Mouse (Mus musculus): ENCODE results near the gene Xkr7. TPM values are rescaled to one million over a fixed set of nuclear protein-coding genes. Genes with fewer than 3 reads are reported as not detected.

Gene Xkr7
- polyA plus RNA-seq, 1 experiment from 2014 or later: not detected

DNA sequence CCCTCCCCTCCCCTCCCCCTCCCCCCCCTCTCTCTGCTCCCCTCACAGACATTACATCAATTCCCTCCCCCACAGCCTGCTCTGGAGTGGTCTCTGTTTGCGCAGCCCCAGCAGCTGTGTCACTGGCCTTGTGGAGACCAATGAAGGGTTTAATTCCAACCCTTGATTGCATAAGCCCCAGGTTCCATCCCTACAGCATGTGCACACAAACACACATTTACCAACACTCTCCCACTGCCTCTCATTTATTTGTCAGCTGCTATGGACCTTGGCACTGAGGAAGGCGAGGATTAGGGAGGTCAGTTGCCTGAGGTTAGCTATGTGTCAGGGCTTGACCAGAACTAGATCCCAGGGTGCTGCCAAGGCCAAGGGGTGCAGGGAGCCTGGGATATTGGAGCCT, 44.3 kb downstream of the Xkr7 start:
- no peak overlapping the region for H3K9ac ChIP-seq
- no peak overlapping the region for H3K4me2 ChIP-seq (replicated peaks)
- 57% methylated on average over 2 of the region's 2 CpGs for whole genome bisulfite sequencing
- no peak for ATAC-seq (ENCODE audit: insufficient number of reproducible peaks, low FRiP score, low TSS enrichment, low read depth)
- H3K4me1 ChIP-seq: peaks cover 11% of the 10 kb centered on the region
- H3K27me3 ChIP-seq: peaks cover 46% of the 10 kb centered on the region
- no peak overlapping the region for H3K27ac ChIP-seq (replicated peaks)
- no peaks in the 10 kb centered on the region for H3K9me3 ChIP-seq (replicated peaks)
- no peaks in the 10 kb centered on the region for H3K36me3 ChIP-seq
- no peak overlapping the region for H3K4me3 ChIP-seq (replicated peaks)

DNA sequence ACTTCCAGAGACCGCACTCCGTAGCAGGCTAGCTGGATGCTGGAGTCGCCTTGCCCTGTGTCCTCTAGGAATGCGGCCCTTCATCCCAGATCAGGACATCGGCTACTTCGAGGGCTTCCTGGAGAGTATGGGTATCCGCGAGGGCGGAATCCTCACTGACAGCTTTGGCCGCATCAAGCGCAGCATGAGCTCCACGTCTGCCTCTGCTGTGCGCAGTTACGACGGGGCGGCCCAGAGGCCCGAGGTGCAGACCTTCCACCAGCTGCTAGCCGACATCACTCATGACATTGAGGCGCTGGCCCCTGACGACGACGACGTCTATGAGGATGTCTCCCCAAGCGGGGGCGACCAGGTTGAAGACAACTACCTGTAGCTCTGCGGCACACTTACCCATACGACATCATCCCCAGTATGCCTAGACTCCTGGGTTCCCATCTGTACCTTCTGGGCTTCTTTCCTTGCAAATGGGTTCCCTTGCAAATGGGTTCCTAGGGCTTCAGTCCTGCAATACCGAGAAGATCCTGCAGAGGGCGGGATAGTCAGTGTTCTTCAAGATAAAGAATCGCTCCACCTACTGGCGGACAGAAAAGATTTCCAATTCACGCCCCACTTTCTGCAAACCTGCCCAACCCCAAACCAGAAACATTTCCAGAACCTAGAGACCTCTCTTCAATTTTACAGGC, 49.3 kb downstream of the Xkr7 start:
- WGBS: 33% methylated on average over 32 of the region's 32 CpGs
- ATAC-seq (ENCODE audit: insufficient number of reproducible peaks, low FRiP score, low TSS enrichment, low read depth): no peak
- no peak overlapping the region for H3K27ac ChIP-seq (replicated peaks)
- H3K36me3 ChIP-seq: no peaks in the 10 kb centered on the region
- H3K9ac ChIP-seq: no peak overlapping the region
- H3K27me3 ChIP-seq: peaks cover 6% of the 10 kb centered on the region; the same call in 1 of the 2 replicates
- no peak overlapping the region for H3K4me3 ChIP-seq (replicated peaks)
- H3K9me3 ChIP-seq (replicated peaks): no peaks in the 10 kb centered on the region
- no peaks in the 10 kb centered on the region for H3K4me1 ChIP-seq
- H3K4me2 ChIP-seq (replicated peaks): no peak overlapping the region

DNA sequence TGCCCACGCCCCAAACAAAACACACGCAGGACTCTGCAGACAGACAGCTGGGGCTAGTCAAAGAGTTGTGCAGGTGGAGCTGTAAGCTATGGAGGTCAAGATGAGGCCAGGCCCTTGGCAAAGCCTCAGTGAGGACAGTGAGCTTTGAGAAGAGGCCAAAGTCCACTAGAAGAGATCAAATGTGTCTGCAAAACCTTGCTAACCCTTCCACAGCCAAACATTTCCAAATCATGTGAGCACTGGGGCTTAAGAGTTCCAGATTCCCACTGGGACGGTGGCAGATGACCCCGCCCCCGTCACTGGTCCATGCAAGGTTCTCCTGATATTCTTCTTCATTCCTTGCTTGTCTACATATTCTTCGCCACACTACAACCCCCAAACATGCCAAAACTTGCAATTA, 50.2 kb downstream of the Xkr7 start:
- no peaks in the 10 kb centered on the region for H3K36me3 ChIP-seq
- H3K4me3 ChIP-seq (replicated peaks): no peak overlapping the region
- no peak for ATAC-seq (ENCODE audit: insufficient number of reproducible peaks, low FRiP score, low TSS enrichment, low read depth)
- H3K4me1 ChIP-seq: no peaks in the 10 kb centered on the region
- H3K27ac ChIP-seq (replicated peaks): no peak overlapping the region
- peaks cover 6% of the 10 kb centered on the region; the same call in 1 of the 2 replicates for H3K27me3 ChIP-seq
- WGBS: 77% methylated on average over 6 of the region's 6 CpGs
- no peaks in the 10 kb centered on the region for H3K9me3 ChIP-seq (replicated peaks)
- H3K9ac ChIP-seq: no peak overlapping the region
- H3K4me2 ChIP-seq (replicated peaks): no peak overlapping the region

DNA sequence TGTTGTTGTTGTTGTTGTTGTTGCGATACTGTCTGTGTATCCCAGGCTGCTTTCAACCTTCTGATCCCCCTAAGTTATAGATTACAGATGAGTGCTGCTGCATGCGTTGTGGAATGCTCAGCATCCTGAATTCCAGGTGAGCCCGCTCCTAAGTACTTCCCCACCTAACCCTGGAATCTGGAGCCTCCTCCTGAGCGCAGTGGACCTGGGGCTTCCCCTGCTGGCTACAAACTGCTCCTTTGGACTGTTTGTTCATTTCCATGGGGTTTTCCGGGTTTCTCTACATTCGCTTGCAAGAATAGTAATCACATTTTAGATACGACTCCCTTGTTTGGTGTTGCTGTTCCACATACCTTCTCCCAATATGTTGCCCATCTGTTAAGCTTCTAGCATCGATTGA, 51.6 kb downstream of the Xkr7 start:
- Histone ChIP-seq H3K4me3 (replicated peaks) (no peak overlapping the region), H3K4me1 (no peaks in the 10 kb centered on the region), H3K4me2 (replicated peaks) (no peak overlapping the region), H3K27ac (replicated peaks) (no peak overlapping the region), H3K36me3 (no peaks in the 10 kb centered on the region), H3K9me3 (replicated peaks) (no peaks in the 10 kb centered on the region), H3K9ac (no peak overlapping the region), H3K27me3 (no peaks in the 10 kb centered on the region)
- no peak for ATAC-seq (ENCODE audit: insufficient number of reproducible peaks, low FRiP score, low TSS enrichment, low read depth)
- 79% methylated on average over 8 of the region's 8 CpGs for WGBS

GRCm38 (mm10) chr2:153083824-153084223, 52.2 kb downstream of the Xkr7 start:
- Histone ChIP-seq H3K4me3 (replicated peaks) (no peak overlapping the region), H3K36me3 (no peaks in the 10 kb centered on the region), H3K9me3 (replicated peaks) (no peaks in the 10 kb centered on the region), H3K27me3 (no peaks in the 10 kb centered on the region), H3K4me2 (replicated peaks) (no peak overlapping the region), H3K9ac (no peak overlapping the region), H3K4me1 (no peaks in the 10 kb centered on the region), H3K27ac (replicated peaks) (no peak overlapping the region; the same call in 1 of the 2 replicates)
- 74% methylated on average over 4 of the region's 4 CpGs for WGBS
- ATAC-seq (ENCODE audit: insufficient number of reproducible peaks, low FRiP score, low TSS enrichment, low read depth): no peak

DNA sequence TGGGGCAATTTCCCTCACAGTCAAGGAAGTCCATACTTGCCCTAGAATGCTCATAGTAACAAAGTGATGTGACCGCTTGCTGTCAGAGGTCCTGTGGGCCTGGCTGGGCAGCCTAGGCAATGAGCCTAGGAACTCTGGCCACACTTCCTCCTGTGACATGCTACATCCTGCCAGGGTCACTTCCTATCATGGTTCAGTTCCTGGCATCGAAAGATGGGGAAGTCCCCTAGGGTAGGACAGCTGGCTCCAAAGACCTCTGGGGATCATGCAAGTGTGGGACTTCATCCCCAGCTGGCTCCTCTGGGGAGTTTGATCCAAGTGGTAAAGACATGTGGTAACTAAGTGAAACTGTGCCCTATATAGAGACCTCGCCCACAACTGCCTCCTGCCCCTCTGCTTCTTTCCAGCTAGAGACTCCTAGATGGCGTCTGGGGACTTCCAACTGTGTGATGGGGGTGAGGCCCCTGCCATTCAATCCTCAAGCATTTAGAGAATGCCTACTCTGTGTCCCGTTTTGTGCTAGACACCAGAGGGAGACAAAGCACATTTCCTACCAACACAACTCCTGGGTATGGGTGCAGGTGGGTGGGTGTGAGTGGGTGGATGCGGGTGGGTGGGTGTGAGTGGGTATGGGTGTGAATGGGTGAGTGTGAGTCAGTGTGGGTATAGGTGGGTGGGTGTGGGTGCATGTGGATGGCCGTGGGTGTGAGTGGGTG, 52.8 kb downstream of the Xkr7 start:
- no peak overlapping the region for H3K27ac ChIP-seq (replicated peaks)
- H3K27me3 ChIP-seq: no peaks in the 10 kb centered on the region
- WGBS: 60% methylated on average over 7 of the region's 7 CpGs
- no peaks in the 10 kb centered on the region for H3K4me1 ChIP-seq
- no peak for ATAC-seq (ENCODE audit: insufficient number of reproducible peaks, low FRiP score, low TSS enrichment, low read depth)
- no peak overlapping the region for H3K4me2 ChIP-seq (replicated peaks)
- no peak overlapping the region for H3K4me3 ChIP-seq (replicated peaks)
- no peaks in the 10 kb centered on the region for H3K9me3 ChIP-seq (replicated peaks)
- H3K9ac ChIP-seq: no peak overlapping the region
- H3K36me3 ChIP-seq: no peaks in the 10 kb centered on the region

- Histone ChIP-seq H3K4me1 (no peaks in the 10 kb centered on the region), H3K36me3 (no peaks in the 10 kb centered on the region), H3K9ac (no peak overlapping the region), H3K4me2 (replicated peaks) (no peak overlapping the region), H3K27ac (replicated peaks) (no peak overlapping the region), H3K4me3 (replicated peaks) (no peak overlapping the region), H3K9me3 (replicated peaks) (no peaks in the 10 kb centered on the region), H3K27me3 (no peaks in the 10 kb centered on the region)
- WGBS: 84% methylated on average over 6 of the region's 6 CpGs
- no peak for ATAC-seq (ENCODE audit: insufficient number of reproducible peaks, low FRiP score, low TSS enrichment, low read depth)
Observed at GRCm38 (mm10) chr2:153085556-153085955, 53.9 kb downstream of the Xkr7 start.

DNA sequence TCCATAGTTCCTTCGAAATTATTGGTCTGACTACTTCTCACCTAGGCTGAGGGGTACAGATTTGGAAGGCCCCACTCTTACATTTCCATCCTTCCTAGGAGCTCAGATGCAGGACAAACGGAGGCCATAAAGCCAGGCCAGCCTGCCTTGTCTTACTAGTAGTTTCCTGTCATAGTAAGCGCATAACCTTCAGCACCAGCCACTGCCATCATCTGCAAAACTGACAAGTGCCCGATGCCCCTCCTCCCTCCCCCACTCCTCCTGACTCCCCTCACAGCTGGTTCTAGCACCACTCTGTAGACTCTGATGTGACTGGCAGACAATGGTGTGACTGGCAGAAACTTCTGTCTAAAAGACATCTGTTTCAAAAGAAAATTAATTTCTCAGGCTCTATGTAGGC, 54.5 kb downstream of the Xkr7 start:
- H3K36me3 ChIP-seq: no peaks in the 10 kb centered on the region
- no peaks in the 10 kb centered on the region for H3K27me3 ChIP-seq
- no peak for ATAC-seq (ENCODE audit: insufficient number of reproducible peaks, low FRiP score, low TSS enrichment, low read depth)
- H3K4me2 ChIP-seq (replicated peaks): no peak overlapping the region
- WGBS: 78% methylated on average over 4 of the region's 4 CpGs
- no peak overlapping the region for H3K4me3 ChIP-seq (replicated peaks)
- H3K27ac ChIP-seq (replicated peaks): no peak overlapping the region
- no peaks in the 10 kb centered on the region for H3K9me3 ChIP-seq (replicated peaks)
- H3K9ac ChIP-seq: no peak overlapping the region
- no peaks in the 10 kb centered on the region for H3K4me1 ChIP-seq

DNA sequence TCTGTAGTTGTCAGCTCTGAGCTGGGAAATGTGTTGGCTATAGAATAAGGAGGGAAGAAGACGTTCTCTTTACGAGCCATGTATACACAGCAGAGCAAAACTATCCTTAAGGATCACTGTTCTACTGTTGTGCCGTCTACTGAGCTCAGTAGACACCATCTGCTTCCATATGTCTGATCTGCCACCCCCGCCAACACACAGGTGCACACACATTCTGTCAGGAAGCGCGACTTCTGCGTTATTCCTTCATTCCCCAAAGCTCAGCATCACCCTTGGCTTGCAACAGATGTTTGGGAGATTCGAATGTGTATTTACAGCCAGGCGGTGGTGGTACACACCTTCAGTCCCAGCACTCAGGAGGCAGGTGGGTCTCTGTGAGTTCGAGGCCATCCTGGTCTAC, 55.4 kb downstream of the Xkr7 start:
- 88% methylated on average over 10 of the region's 10 CpGs for WGBS

DNA sequence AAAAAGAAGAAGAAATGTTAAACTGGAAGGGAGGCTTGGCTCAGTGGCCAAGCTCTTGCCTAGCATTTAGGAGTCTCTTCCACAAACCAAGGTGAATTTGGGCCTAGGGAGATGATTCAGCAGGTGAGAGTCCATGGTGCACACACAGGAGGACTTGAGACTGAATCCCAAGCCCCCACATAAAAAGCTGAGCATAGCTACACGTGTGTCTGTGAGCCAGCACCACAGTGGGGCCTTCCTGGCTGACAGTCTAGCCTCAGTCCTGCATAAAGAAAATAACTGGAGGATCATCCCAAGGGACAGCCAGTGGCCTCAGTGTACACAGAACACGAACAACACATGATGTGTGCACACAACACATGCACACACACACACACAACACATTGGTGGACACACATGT, 57.7 kb downstream of the Xkr7 start:
- no peaks in the 10 kb centered on the region for H3K36me3 ChIP-seq
- ATAC-seq (ENCODE audit: insufficient number of reproducible peaks, low FRiP score, low TSS enrichment, low read depth): no peak
- no peak overlapping the region for H3K4me2 ChIP-seq (replicated peaks)
- WGBS: 56% methylated on average over 2 of the region's 2 CpGs
- no peak overlapping the region for H3K9ac ChIP-seq
- no peaks in the 10 kb centered on the region for H3K4me1 ChIP-seq
- no peak overlapping the region for H3K27ac ChIP-seq (replicated peaks)
- no peaks in the 10 kb centered on the region for H3K27me3 ChIP-seq
- no peaks in the 10 kb centered on the region for H3K9me3 ChIP-seq (replicated peaks)
- no peak overlapping the region for H3K4me3 ChIP-seq (replicated peaks)

More for the DNA sequence above, 55.4 kb downstream of the Xkr7 start:
- Histone ChIP-seq H3K27ac (replicated peaks) (no peak overlapping the region), H3K4me2 (replicated peaks) (no peak overlapping the region), H3K27me3 (no peaks in the 10 kb centered on the region), H3K4me3 (replicated peaks) (no peak overlapping the region), H3K4me1 (no peaks in the 10 kb centered on the region), H3K9ac (no peak overlapping the region), H3K9me3 (replicated peaks) (no peaks in the 10 kb centered on the region), H3K36me3 (no peaks in the 10 kb centered on the region)
- no peak for ATAC-seq (ENCODE audit: insufficient number of reproducible peaks, low FRiP score, low TSS enrichment, low read depth)

- Histone ChIP-seq H3K4me1 (no peaks in the 10 kb centered on the region), H3K36me3 (no peaks in the 10 kb centered on the region), H3K27ac (replicated peaks) (no peak overlapping the region), H3K27me3 (no peaks in the 10 kb centered on the region), H3K9ac (no peak overlapping the region), H3K4me3 (replicated peaks) (no peak overlapping the region), H3K4me2 (replicated peaks) (no peak overlapping the region), H3K9me3 (replicated peaks) (no peaks in the 10 kb centered on the region)
- ATAC-seq (ENCODE audit: insufficient number of reproducible peaks, low FRiP score, low TSS enrichment, low read depth): peak; percentile 34; the same call in 1 of the 2 replicates
- 37% methylated on average over 10 of the region's 10 CpGs for WGBS
Observed at GRCm38 (mm10) chr2:153090551-153091165, 59.0 kb downstream of the Xkr7 start.
